Mouse (Mus musculus): Measurements from ENCODE around the gene Smpdl3b.
"Not testable (repeated sequence)": the region's sequence is repeated elsewhere in the genome, so short reads cannot be mapped to it uniquely, and the experiment has no call there.

Gene Smpdl3b

DNA sequence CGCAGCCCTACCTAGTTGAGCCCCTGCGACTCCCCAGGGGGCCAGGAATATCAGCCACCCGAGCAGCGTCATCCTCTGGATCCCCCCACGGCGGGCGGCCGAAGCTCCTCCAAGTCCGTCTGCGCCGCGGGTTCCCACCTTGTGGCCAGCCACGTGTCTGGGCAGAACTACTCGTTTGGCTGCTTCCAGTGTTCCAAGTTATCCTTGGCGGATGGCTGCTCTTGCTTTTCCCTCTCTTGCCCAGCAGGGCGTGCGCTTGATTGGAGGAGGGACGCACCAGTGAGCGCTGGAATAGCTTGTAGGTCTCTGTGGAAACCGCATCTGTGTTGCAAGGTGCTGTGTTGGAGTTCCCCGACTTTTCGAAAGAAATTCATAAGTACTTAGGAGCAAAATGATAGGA, at the start of gene Smpdl3b:
Smpdl3b (minus strand) TSS at position 279 of the 400 bp plus-strand sequence.
- DNase-seq (ENCODE audit: low spot score in 2 of 2) = no peak

DNA sequence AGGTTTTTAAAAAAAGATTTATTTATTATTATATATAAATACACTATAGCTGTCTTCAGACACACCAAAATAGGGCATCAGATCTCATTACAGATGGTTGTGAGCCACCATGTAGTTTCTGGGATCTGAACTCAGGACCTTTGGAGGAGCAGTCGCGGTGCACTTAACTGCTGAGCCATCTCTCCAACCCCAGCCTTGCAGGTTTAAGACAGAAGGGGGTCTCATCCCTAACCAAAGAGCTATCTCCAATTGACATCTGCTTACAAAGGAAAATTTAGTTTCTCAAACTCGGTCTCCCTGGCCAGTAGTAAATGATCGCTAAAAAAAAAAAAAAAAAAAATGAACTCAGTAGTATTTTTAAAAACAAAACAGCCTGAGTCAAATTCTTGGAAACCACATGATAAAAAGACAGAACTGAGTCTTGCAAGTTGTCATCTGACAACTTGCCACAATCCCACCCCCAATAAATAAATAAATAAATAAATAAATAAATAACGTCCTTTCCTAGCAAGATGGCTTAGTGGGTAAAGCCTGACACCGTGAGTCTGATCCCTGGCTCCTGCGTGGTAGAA, 49.7 kb upstream of the Smpdl3b start:
- no peak for DNase-seq (ENCODE audit: low spot score in 2 of 2)

DNA sequence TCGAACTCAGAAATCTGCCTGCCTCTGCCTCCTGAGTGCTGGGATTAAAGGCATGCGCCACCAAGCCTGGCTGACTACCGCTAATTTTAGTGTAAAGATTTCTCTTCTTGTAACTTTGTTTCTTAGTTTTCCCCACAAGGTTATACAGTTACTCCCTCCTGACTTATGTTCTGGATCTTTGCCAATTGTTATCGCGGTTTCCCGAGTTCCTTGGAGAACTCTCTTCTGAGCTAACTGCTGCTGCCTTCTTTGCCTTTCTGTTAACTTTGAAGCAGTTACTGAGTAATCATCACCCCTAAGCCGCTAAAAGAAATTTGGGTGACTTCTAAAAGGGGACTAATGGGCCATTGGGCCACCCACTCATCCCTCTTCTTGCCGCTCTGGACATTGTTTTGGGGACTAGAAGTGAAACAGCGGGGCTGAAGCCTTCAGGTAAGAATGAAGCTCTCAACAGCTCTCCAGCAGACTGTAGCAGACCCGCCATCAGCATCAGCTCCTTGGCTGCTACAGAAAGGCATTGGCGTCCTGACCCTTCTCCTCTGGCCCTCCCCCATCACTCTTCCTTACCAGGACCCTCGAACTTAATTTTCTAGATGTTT, 48.6 kb upstream of the Smpdl3b start:
- no peak for DNase-seq (ENCODE audit: low spot score in 2 of 2)

DNA sequence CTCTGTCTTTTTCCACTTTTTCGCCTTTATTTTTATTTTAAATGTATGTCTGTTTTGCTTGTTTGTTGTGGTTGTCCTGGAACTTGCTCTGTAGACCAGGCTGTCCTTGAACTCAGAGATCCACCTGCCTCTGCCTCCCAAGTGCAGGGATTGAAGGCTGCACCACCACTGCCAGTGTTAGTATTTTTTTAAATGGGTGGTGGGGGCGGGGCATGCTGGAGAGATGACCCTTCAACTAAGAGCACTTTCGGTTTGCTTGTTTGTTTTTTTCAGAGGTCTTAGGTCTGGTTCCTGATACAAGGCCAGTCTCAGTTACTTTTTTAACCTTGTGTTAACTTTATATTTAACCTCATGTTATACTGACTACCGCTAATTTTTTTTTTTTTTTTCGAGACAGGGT, 48.1 kb upstream of the Smpdl3b start:
- DNase-seq (ENCODE audit: low spot score in 2 of 2) = no peak

DNA sequence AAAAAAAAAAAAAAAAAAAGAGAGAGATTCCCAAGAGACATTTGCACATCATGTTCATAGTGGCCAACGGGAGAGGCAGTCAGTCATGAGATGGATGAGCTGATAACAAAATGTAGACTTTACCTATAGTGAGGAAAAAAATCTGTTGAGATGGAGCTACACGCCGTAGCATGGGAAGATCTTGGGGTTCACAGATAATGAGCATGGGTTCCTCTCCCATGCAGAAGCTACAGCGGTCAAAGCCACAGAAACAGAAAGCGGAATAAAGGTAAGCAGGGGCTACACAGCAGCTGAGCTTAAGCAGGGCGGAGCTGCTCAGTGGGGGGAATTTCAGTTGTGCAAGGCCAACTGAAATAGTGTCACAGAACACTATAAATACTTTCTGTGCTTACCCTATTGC, 47.3 kb upstream of the Smpdl3b start:
- DNase-seq (ENCODE audit: low spot score in 2 of 2) = no peak

DNA sequence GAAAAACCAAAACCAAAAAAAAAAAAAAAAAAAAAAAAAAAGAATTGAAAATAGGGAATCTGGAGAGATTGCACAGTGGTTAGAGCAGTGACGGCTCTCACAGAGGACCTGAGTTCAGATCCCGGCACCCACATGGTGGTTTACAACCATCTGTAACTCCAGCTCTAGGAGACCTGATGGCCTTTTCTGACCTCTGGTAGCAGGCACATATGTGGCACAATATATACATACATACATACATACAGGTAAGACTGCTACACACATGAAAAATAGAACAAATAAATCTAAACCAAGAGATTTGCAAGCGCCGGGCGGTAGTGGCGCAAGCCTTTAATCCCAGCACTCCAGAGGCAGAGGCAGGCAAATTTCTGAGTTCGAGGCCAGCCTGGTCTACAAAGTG, 46.8 kb upstream of the Smpdl3b start:
- DNase-seq (ENCODE audit: low spot score in 2 of 2) = no peak

DNA sequence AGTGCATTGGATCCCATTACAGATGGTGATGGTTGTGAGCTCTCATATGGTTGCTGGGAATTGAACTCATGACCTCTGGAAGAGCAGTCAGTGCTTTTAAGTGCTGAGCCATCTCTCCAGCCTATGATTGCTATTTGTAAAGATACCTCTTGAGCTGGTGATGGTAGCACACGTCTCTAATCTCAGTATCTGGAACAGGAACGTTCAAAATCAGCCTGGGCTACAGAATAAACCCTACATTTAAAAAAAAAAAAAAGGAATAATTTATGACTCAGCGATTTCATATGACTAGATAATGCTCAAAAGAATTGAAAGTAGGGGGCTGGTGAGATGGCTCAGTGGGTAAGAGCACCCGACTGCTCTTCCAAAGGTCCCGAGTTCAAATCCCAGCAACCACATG, 46.2 kb upstream of the Smpdl3b start:
- no peak for DNase-seq (ENCODE audit: low spot score in 2 of 2)

DNA sequence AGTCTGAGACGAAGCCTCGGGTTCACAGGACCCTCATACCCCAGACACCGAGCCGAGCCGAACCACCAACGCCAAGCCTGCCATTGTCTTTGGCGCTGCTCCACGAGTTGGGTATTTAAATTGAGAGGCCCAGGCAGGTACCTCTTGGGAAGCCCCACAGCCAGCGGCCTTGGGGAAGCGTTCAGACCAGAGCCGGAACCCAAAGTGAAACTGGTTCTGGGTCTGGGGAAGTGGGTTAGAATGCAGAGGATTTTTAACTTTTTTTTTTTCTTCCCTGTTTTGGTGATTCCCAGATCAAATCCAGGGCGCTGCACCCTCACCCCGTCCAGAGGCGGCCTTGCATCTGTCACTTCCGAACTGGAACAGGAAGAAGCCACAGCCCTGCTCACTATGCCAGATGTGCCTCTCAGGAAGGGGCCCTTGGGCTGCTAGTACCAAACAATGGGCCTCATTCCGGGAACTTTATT, 45.2 kb upstream of the Smpdl3b start:
- no peak for DNase-seq (ENCODE audit: low spot score in 2 of 2)

DNA sequence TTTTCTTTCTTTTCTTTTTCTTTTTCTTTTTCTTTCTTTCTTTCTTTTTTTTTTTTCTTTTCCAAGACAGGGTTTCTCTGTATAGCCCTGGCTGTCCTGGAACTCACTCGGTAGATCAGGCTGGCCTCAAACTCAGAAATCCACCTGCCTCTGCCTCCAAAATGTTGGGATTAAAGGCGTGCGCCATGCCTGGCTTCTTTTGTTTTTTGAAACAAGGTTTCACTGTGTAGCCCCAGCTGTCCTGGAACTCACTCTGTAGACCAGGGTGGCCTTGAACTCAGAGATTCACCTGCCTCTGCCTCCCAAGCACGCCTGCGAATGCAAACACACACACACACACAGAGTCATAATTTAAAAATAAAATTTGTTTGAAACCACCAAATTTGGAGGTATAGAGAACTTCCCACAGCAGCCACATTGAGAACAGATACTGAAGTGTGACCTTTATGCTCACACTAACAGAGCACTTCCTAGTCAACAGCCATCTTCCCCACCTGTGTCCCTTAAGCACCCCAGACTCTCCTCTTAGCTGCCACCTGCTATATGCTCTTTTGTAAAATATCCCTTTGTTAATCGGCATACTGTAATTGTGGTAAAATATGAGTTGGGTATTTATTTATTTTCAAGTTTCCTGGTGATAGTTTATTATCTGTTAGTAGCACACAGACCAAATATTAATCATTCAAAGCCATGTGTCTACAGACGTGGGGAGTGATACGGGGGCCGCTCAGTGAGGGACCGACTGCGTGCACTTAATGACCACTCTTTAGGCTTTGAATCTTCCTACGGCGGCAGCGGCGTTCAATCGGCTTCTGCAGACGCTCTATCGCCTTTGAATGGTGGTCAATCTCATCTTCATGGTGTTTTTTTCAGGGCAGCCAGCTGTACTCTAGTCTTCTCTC, 44.4 kb upstream of the Smpdl3b start:
- DNase-seq (ENCODE audit: low spot score in 2 of 2) = no peak

DNA sequence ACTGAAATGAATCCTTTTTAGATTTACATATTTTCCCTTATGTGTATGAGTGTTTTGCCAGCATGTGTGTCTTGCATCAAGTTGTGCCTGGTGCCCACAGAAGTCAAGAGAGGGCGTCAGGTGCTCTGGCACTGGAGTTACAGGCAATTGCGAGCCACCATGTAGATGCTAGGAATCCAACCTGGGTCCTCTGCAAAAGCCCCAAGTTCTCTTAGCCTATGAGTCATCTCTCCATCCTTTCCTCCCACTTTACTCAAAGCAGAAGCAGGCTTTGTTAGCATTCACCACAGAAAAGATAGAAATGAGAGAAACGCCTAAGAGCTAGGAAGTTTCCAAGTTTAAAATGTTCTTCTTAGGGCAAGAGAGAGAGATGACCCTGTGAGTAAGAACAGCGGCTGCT, 42.8 kb upstream of the Smpdl3b start:
- no peak for DNase-seq (ENCODE audit: low spot score in 2 of 2)

DNA sequence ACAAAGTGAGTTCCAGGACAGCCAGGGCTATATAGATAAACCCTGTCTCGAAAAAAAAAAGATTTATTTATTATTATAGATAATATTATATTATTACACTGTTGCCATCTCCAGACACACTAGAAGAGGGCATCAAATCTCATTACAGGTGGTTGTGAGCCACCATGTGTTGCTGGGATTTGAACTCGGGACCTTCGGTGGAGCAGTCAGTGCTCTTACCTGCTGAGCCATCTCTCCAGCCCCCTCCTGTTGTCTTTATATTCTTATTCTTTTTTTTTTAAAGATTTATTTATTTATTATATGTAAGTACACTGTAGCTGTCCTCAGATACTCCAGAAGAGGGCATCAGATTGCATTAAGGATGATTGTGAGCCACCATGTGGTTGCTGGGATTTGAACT, 41.6 kb upstream of the Smpdl3b start:
- DNase-seq (ENCODE audit: low spot score in 2 of 2) = not testable (repeated sequence)

DNA sequence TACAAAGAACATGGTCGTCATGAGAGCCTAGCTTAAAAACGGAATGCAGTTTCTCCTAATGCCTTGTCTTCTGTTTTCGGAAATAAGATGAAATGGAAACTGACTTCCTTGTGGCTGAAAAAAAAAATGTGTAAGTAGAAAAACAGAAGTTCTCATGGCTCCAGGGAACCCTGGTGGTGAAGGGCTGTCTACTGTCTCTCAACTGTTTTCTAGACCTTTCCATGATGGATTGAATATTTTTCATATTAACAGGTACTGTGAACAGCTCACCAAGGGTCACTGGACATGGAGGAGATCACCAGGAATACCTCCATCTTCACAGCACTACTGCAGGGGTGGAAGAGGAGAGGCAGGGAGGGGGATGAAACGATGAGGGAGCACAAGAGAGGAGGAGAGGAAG, 41.0 kb upstream of the Smpdl3b start:
- no peak for DNase-seq (ENCODE audit: low spot score in 2 of 2)

DNA sequence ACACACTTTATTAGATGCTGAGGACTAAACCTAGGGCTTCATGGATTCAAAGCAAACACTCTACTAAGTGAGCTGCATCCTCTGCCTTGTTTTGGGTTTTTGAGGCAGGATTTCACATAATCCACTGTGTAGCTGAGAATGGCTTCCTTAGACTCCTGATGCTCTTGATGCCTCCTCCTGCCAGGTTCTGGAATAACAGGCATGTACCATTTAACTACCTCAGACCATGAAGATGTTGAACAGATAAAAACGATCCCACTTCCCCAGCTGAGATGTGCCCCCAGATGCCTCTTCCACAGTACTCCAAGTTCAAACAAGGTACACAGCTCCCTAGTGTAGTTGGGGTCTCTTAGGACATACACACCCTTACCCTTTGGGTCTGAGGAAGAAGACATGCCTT, 40.4 kb upstream of the Smpdl3b start:
- DNase-seq (ENCODE audit: low spot score in 2 of 2) = no peak

DNA sequence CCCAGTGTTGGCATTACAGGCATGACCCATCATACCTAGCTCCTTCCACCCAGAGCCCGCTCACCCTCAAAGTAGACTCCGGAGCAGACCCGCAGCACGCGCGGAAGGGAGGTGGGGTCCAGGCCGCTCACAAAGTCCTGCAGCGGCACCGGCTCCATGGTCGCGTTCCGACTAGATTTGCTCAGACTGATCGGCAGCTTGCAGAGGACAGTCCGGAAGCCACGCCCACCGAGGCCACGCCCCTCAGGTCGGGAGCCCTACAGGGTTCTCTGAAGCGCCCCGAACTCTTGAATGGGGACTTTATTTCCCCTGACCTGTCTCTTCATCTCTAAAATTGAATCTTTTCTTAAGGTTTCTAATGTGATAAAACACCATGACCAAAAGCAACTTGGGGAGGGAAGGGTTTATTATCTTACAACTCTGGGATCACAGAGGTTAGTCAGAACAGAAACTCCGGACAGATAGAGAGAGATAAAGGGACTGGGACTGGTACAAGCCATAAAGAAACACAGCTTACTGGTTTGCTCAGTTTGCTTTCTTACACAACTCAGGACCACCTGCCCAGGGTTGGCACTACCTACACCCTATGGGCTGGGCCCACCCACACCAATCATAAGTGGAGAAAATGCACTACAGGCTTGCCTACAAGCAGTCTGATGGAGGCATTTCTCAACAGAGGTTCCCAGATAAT, 39.3 kb upstream of the Smpdl3b start, which contains the start of gene Themis2:
Themis2 (minus strand) TSS at position 192 of the 691 bp plus-strand sequence.
- peak; percentile 88 to 92 for DNase-seq (ENCODE audit: low spot score in 2 of 2)

DNA sequence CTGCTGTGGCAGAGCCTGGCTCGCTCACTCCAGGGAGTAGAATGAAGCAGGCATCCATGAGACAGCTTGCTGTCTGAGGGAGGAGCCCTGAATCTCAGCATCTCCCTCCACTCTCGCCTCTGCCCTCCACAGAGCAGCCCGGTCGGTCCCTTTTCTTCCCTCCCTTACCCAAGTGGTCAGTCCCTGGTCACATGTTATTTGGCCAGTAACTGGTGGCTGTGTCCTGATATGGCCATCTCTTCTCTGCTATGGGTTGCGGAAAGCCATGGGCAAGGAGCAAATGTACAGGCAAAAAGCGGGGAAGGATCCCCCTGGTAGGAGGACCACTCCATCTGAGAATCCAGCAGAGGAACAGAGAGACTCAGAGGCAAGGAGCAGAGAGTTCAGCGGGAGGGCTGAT, 38.1 kb upstream of the Smpdl3b start:
- no peak for DNase-seq (ENCODE audit: low spot score in 2 of 2)

DNA sequence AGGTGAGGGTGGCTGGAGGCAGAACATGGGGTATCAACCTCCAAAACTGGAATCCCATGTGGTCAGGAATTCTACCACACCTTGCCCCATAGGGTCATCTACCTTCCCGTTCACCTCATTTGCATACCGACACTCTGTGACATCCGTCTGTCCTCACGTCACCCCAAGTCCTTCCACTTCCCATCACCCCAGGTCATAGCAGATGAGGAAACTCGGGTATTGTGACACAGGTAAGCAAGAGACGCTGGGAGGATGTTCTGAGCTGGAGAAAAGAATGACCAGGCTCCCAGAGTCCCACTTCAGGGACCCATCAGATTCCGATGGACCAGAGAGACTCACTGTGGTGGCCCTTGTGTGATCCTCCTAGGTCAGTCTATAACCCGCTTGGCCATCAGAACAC, 37.7 kb upstream of the Smpdl3b start:
- no peak for DNase-seq (ENCODE audit: low spot score in 2 of 2)

DNA sequence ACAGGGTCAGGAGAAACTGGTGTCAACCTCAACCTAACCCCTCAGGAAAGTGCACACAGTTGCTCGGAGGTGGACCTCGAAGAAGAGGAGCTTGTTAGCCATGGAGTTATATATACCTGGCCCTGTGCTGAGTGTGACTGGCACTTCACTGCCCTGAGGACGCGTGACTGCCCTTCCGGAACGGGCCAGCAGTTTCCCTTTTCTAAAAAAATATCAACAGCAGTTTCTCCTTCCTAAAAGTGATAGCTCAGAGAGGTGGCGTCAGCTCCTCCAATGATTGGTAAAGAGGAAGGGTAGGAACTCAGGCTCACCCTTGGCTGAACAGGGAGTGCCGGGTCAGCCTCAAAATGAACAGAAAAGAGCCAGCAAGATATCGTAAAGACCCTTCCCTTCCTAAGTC, 37.0 kb upstream of the Smpdl3b start:
- DNase-seq (ENCODE audit: low spot score in 2 of 2) = no peak

DNA sequence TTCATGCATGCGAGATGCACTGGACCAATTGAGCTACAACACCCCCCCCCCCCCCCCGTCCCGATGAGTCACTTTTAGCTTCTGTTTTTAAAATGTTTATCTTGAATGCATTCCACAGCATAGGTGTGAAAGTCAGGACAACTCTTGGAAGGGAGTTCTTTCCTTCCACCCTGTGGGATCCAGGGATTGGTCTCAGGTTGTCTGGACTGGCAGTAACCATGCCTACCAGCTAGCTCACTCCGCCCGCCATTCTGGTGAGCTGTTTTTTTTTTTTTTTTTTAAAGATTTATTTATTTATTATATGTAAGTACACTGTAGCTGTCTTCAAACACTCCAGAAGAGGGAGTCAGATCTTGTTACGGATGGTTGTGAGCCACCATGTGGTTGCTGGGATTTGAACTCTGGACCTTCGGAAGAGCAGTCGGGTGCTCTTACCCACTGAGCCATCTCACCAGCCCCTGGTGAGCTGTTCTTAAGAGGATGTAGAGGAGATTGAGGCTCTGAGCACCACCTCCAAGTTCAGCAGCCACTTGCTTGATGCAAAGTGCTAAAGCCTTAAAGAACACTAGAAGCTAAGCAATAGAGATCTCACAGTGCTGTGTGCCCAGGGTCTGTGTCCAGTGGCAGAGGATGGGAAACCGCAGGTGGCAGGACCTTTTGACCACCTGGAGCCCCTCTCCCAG, 36.4 kb upstream of the Smpdl3b start:
- DNase-seq (ENCODE audit: low spot score in 2 of 2) = not testable (repeated sequence)

DNA sequence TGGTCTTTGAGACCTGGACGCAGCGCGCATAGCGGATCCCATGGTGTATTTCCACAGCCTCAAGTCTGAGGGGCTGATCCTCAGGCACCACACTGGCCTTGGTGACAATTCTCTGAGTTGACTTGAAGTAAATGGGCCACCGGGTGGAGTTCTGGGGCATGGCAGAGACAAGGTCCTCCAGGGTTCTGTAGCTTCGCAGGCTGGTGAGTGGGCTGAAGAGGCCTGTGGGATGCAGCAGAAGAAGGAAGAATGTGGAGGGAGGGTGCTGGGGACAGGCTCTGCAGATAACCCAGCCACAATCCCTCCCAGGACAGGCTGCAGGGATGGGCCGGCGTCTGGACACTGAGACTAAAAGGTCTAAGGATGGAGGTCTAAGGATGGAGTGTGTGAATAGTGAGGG, 32.7 kb upstream of the Smpdl3b start:
- no peak for DNase-seq (ENCODE audit: low spot score in 2 of 2)

DNA sequence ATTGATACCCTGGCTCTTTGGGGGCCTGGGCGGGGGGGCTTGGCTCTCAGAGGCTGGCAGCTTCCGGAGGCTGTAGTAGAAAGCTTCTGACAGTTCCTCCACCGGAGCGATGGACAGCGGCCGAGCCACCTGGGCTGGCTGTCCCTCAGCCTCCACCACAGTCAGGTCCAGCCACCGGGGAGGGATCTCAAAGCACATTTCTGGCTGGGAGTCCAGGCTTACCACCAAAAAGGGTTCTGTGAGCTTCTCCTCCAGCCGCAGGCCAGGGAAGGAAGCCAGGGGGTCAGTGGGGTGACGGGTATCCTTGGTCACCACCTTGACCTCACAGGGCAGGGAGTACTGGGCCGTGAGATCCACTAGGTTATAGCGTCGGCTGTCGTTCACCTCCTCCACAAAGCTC, 28.2 kb upstream of the Smpdl3b start:
- DNase-seq (ENCODE audit: low spot score in 2 of 2) = no peak

DNA sequence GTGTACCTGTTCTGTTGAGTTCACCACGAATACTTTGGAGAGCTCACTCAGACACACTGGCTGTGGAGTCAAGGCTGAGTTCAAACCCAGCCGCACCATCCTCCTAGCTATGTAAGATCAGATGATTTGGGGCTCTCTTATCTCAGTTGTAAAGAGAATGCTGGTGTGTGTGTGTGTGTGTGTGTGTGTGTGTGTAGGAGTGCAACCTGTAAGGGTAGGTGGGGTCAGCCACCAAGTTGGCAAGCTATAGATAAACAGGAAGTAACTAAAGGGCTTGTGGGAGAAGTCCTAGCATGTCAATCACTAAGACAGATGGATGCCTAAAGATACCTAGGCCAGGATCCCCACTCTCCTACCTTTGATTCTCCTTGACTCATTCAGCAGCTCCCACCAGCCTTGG, 26.7 kb upstream of the Smpdl3b start:
- no peak for DNase-seq (ENCODE audit: low spot score in 2 of 2)

DNA sequence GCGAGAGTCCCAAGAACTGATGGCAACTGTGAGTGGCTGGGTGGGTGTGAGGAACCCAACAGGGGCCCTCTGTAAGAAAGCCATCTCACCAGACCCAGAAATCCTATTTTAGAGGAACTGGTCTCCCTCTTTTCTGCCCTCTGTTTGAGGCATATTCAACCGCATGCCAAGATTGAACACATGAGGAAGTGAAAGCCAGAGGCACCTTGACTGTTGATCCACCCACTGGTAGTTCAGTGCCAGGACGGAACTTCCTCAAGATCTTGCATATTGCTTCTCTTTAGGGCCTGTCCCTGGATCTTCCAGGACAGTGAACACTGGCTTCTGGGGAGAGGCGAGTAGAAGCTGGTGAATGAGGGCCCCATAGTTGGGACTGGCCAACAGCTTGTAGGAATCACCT, 23.2 kb upstream of the Smpdl3b start:
- no peak for DNase-seq (ENCODE audit: low spot score in 2 of 2)

Measured in spleen, postnatal 14 days (tissue).